Mouse (Mus musculus): ENCODE results near the gene Spock2.

- TF ChIP-seq CTCF (IDR thresholded peaks at IDR 0.05; ENCODE audit: low read depth, low read length) (no peak), POLR2A (IDR thresholded peaks at IDR 0.05; ENCODE audit: insufficient read depth, low read length) (no peak), EP300 (IDR thresholded peaks at IDR 0.05; ENCODE audit: insufficient read depth, low read depth, low read length) (no peak)
These were observed 3.3 kb downstream of the Spock2 start for GRCm38 (mm10) chr10:60109336-60109735.
